Mouse (Mus musculus): Measurements from ENCODE around the gene Gnaq. TPM values are rescaled to one million over a fixed set of nuclear protein-coding genes. Genes with fewer than 3 reads are reported as not detected.
"Not testable (repeated sequence)": the region's sequence is repeated elsewhere in the genome, so short reads cannot be mapped to it uniquely, and the experiment has no call there.

Gene Gnaq
- total RNA-seq, 4 experiments from 2014 or later: 143 to 158 (median 149) TPM

DNA sequence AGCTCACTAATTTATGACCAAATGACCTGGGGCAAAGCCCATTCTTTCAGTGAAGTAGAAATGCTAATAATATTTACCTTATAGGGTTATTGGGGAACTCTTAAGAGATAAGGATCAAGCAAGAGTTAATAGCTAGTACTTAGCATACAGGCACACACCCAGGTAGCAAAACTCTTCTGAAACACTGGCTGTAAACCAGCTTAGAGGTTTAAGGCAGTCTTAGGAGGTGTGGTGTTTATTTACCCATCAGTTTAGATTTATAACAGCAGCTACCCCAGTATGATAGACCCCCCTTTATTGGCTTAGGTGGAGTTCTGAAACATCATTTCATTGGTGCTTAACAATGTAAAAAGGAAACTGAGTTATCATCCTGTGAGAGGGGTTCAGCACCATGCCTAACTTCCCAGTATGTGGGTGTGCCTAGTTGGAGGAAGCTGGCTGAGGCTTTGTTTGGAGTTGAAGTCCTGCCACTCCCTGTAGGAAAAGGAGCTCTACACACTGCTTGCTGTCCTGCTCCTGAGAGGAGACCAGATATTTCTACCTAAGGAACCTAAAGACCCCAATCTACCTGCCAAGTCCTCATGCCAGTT lies 126.2 kb downstream of the Gnaq start:
- DNase-seq (ENCODE audit: low spot score in 2 of 2): no peak

DNA sequence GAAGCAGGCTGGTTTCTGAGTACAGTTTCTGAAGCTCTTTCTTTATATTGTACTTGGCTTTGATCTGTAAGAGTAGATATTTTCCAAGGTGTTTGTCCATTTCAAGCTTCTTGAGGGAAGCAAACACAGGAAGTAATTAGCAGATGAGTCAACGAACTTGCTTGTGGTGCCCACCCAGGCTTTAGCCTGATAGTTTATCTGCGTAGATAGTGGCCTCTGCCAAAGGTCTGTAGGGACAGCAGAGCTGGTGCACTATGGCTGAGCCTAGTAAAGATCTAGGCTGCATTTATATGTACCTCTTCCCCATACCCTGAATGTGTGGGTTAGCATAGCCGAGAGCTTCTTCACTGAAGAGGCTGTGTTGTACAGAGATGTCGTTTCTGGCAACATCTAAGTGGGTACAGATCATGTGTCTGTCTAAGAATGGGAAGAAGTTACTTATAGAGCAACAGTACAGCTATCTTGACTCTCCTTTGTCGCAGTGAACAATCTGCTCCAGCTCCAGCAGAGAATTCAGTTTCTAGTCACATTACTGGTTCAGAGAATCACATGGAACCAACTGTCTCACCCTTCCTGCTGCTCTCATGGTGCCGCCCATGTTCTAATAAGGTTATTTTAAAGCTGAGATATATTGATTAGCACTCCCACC lies 127.3 kb downstream of the Gnaq start:
- peak in 1 of 2 experiments; percentile 28 for DNase-seq (ENCODE audit: low spot score in 2 of 2)

DNA sequence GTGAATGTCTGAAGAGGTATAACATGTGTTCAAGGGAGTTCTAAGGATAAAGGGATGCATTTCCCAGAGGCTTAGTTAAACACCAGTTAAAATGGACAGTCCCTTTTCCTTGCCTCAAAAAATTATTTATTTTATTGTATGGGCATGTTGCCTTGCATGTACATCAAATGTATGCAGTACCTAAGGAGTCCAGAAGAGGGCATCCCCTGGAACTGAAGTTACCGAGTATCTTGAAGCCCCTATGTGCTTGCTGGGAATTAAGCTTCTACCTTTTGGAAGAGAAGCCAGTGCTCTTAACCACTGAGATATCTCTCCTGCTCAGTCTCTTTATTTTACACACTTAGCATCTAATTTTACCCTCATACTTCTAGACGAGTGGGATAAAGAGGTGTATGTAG lies 127.8 kb downstream of the Gnaq start:
- no peak for DNase-seq (ENCODE audit: low spot score in 2 of 2)

DNA sequence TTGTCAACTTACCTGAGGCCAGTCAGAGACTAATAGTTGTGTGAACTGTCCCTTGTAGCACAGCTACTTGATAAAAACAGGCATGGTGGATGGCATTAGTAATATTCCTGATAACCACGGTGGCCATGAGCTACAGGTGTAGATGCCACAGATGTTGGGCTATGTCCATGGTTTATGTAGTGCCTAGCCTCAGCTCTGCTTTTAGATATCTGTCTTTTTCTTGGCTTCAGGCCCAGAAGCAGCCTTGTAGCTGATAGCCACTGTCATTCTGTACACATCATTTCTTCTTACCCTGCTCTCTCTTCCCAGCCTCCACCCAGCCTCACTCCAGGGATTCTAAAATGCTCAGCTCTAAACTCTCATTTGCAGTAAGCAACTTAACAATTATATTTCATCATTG lies 128.3 kb downstream of the Gnaq start:
- no peak for DNase-seq (ENCODE audit: low spot score in 2 of 2)

DNA sequence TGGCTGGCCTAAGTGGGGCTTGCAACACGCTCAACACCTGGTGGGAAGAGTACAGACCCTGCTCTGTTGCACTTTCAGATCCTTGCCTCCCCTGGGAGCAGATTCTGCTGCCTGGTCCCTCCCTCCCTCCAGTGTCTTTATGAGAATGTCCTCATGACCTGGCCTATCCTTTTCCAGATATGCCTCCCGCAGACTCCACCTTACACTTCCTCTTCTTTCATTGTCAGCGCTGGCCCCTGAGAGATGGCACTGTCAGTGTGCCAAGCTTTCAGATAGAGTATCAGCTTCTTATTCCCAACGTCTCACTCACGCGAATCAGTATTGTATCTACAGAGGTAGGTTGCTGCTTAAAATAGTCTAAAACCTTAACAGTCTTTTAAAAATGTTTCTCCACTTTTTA lies 129.0 kb downstream of the Gnaq start:
- no peak for DNase-seq (ENCODE audit: low spot score in 2 of 2)

DNA sequence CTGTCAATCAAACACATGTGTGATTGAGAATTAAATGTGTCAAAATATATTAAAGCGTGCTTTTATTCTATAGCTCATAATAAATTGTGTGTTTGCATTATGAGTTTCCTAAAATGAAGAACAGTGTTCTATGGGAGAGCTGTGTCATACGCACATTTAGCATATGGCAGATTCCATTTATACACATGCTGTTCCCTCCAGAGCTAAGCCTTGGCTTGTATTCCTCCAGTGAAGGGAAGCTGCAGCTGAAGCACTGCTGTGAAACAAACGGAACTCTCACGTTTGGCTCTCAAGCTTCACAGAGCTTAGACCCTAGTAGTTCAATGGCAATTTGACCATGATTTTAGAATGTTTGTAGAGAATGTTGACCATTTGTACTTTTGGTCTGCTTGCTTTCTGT lies 129.7 kb downstream of the Gnaq start:
- DNase-seq (ENCODE audit: low spot score in 2 of 2): peak in 1 of 2 experiments; percentile 43

DNA sequence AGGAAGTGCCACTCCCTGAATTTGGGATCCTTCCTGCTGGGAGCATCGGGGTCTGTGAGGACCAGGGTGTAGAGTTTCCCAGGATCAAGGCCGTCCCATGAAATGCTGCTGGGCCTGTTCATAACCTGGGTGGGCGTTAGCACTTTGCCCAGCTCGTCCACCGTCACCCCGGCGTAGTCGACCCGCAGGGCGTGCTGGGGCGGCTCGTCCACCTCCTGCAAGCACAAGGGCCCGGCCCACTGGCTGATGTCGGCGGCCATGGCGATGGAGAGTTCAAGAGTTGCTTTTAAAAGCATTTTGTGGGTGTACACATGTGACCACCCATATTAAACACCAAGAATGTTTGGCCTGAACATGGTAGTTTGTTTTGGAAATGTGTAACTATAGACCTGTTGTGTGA lies 134.7 kb downstream of the Gnaq start:
- not testable (repeated sequence) for DNase-seq (ENCODE audit: low spot score in 2 of 2)

DNA sequence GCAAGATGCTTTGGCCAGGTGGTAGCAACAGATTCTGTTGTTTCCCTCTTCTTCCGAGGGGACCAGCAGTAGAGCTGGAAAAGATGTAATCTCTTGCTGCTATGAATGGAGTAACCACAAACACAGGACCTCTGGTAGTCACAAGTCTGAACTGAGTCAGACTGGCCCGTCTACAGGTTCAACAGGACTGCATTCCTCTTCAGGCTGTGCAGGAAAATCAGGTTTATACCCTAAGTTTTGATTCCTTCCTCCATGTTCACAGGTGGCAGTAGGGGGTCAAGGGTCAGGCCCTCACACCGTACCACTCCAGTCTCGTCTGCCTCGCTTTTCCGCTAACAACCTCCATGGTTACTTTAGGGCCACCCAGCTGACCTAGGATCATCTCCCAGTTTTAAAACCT lies 137.6 kb downstream of the Gnaq start:
- no peak for DNase-seq (ENCODE audit: low spot score in 2 of 2)

DNA sequence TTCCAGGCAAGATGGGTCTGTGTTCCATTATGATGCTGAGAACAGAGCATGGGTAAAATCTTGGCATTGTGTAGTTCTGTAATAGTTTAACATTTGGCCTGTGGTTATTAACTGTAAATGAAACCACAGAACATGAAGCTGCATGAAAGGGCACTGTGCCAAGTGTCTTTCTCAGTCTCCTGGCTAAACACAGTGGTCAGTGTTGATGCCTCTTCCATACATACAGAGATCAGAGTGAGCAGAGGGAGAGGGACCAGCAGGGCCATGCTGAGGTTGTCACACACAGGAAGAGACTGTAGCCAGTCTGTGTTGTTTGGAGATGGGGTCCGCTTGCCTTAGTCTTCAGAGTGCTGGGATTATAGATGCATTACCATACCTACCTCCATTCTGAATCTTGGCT lies 138.4 kb downstream of the Gnaq start:
- no peak for DNase-seq (ENCODE audit: low spot score in 2 of 2)

DNA sequence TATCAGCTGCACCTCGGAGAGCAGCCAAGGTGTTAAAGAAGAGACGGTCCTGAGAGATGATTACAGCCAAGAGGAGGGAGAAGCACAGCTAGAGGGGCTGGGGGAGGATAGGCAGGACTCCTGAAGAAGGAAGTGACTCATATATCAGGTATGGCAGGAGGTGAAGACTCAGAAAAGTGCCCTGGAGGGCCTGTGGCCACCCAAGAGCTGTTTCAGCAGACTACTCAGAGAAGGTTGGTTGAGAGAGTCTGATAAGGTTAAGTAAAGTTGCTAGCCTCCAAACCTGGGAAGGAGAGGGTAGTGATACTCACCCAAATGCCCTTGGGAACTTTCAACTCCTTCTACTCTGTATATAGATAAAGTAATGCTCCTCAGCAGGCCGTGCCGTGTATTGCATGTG lies 140.4 kb downstream of the Gnaq start:
- no peak for DNase-seq (ENCODE audit: low spot score in 2 of 2)

DNA sequence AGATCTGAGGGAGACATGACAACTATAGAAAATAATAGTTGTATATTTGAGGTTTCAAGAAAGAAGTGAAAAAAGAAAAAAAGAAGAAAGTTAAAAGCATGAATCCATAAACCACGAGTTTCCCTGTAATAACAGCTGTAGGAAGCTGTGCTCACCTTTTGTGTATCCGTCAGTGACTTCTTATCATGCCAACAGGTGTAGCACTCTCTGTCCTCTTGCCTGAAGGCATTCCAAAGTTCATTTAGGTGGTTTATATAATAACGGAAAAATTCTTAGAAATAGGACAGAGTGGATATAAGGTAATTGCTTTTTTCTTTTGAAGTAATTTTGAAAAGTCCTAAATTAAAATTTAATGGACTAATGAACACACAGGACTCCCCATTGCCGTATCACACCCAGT lies 147.6 kb downstream of the Gnaq start:
- no peak for DNase-seq (ENCODE audit: low spot score in 2 of 2)

DNA sequence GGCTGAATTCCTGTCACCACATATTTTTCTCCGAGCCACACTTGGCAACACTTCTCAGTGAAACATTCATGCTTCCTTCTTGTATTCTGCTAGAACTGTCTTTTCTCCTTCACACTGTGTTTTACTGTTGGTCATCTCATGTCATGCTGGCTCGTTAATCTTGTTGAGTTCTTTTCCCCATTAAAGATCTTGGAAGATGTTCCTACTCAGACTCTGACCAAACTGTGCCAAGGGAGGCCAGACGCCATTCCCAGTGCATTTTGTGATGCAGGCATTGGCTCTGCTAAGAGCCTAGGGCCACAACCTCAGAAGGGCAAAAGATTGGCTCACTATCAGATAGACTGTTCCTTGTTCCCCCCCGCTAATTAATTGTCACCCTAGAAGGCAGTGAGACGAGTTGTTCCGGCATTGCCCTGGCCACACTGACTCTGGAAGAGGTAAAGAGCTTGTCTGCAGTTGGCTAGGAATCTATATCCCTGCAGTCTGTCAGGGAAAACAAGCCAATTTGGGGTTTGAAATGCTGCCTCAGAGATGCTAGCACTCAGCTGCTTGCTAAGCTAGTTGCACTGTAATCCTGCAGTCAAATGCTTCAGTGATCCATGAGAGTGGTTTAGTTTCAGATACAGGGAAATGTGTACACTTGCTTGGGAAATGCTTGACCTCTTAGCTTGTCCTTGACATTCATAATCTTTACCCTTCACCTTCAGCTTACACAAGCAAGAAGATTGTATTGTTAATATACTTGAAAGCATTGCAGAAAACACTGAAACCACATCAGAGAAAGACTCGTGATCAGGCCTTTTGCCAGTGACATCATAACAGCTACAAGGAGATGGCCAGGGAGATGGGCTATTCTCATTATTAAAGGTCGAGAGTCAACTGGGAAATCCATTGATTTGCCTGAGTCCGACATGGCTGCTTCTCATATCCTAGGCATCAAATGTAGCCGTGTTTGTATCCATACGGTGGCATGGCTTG lies 152.7 kb downstream of the Gnaq start:
- DNase-seq (ENCODE audit: low spot score in 2 of 2): no peak

DNA sequence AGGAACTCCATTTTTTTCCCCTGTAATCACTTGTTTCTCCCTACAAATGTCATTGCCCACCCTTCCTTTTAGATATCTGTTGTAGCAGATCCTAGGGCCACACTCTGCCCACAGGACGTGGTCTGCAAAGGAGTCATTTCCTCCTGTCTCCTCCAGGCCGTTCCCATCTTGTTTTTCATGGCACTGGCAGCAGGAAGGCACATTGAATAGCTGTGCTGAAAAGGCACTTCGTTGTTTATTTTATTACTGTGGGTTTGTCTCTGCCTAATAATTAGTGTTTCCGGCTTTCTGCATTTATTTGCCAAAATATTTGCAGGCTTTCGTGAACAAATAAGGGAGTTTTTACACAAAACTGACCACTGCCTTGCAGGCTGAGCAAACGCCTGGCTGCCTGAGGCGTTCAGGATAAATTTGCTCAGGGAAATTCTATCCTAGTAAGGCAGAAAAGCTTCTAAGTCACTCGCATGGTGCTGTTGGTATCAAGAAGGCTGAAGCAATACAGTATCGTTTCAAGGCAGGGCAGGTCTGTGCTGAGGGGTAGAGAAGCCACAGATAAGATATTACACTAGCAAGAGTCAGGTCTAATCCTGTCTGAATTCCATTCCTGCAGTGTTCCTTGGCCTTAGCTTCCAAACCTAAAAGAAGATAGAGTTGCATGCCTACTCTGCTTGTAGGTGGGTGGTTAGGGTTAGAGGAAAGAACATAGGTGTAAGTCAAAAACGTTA lies 154.0 kb downstream of the Gnaq start:
- DNase-seq (ENCODE audit: low spot score in 2 of 2): no peak

DNA sequence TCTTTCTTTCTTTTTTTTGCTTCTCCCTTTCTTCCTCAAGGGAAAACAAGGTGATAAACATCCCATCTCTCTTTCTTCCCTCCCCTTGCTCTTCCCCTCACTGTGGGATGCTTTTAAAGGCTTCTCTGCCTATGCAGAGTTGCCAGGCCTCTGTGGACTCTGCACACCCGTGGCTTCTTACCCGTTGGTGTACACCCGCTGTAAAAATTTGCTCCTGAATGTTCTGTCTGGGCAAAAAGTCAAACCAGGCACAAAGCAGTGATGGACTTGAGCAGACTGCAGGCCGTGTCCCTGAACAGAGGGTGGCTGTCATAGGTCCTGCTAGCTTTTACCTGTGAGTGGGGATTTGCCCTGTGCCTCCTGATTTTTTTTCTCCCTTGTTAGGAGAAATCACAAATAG lies 154.7 kb downstream of the Gnaq start:
- no peak for DNase-seq (ENCODE audit: low spot score in 2 of 2)

DNA sequence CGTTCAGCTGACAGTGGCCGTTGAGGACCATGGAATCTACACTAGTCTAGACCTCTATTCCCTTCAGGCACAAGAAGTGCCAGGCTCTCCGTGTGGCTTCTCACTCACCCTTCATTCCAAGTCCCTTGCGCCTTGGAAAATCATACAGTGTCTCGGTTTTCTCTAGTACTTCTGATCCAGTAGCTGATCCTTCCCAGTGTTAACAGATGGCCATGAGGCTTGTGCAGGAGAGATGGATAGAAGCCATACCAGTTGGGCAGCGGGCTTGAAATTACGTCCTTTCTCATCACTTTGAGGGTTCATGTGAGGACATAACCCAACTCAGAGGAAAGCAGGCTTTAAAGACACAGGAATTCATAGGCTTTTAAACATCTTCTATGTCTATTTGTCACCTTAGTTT lies 155.3 kb downstream of the Gnaq start:
- DNase-seq (ENCODE audit: low spot score in 2 of 2): no peak

DNA sequence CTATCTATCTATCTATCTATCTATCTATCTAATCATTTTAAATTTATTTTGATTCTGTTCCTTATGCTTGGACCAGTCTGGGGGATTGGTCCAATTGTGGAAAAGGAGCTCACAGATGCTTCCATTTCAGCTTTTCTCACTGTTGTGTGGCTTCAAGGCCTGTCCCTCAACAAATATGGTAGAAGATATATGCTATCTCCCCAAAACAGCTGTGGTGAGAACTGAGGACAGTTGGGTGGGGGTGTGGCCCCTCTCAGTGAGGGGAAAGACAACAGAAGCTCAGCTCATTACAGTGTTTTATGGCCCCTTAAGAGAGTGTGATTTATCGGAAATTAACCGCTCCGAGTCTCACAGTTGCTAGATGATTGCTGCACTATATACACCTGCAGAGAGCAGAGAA lies 158.5 kb downstream of the Gnaq start:
- DNase-seq (ENCODE audit: low spot score in 2 of 2): no peak

DNA sequence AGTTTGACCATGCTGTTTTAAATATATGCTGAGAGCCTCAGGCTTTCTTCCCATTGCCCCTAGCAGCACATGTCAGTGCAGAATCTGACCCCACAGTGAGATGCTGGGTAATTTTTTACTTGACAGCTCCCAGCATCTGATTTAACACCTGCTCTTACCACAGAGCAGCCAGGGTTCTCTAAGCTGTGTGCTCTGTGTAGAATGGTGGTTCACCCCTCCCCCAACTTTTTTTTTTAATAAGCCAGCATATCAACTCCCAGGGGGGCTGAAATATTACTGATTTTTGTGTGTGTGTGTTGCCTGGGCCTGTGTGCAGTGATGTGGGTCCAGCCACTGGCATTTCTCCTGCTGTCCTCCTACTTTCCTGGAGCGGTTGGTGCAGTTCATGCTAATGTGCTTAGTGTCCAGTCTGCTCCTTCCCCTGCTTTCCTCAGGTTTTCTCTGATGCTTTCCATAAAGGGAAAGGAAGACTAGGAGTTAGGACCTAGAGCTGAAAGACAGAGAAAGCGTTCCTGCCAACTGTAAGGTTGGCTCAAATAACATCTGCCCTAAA lies 159.5 kb downstream of the Gnaq start:
- no peak for DNase-seq (ENCODE audit: low spot score in 2 of 2)

DNA sequence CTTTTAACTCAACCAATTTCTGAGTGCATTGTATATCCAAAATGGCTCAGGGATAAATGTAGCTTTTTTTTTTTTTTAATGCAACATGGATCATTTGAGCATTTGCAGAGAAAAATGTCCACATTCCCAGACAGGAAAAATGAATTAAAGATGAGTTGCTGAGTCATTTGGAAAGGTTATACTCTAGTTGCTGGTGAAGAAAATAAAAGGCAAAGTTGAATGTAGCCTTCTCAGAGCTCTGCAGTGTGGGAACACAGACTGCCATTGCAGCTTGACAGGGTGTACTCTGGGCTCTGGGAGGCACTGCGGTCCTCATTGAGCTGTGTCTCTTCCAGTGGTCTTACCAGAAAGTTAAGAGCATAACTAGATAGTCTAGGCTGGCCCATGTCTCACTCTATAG lies 160.3 kb downstream of the Gnaq start:
- DNase-seq (ENCODE audit: low spot score in 2 of 2): no peak

DNA sequence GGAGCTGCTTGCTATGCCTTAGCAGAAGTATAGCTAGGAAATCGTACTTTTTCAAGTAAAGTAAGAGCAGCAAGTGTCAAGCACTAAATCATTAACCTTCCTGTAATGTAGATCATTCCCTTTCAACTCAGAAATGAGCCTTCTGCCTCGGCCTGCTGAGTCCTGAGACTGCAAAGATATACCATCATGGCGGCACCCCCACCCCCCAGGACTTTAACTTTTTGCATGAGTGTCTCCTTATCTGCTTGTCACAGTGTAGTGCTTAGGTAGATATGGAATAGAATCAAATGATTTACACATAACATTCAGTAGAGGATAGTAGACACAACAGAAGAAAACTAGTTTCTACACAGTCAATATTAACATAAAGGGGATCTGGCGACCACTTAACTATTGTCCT lies 167.8 kb downstream of the Gnaq start:
- no peak for DNase-seq (ENCODE audit: low spot score in 2 of 2)

DNA sequence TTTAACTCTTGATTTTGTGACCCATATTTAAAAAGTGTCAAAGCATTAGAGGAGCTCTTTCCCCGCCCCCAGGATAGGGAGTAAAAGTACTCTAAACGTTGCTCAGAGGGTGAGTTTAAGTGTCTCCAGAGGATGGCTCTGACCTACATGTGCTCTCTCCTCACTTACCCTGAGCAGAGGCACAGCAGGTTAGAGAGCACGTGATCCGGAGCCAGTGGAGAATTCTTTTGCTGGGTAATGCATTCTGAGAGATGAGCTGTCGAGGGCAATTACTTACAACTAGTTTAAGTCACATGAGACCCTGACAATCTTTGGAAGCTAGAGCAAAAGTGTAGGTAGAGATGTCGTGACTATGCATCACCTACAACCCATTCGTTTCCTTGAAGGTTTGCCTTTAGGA lies 168.7 kb downstream of the Gnaq start:
- no peak for DNase-seq (ENCODE audit: low spot score in 2 of 2)

DNA sequence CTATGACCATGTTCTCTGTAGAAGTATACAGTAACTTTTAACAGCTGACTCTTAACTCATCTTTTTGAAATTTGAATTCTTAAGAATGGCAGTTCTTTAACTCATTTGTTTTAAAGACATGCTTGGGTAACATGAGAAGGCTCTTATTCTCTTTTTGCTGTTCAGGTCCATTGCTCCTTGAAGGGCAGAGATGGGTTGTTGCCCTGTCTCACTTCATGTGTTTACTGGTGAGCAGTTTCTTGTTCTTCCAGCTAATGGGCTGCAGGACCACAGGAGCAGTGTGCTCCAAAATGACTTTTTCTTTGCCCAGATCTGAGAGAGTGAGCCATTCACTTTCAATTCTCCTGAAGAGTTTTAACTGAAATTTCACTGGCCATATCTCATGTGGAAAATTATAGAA lies 176.4 kb downstream of the Gnaq start:
- DNase-seq (ENCODE audit: low spot score in 2 of 2): no peak
